Mouse (Mus musculus): Measurements from ENCODE around the gene Arhgap8.

DNA sequence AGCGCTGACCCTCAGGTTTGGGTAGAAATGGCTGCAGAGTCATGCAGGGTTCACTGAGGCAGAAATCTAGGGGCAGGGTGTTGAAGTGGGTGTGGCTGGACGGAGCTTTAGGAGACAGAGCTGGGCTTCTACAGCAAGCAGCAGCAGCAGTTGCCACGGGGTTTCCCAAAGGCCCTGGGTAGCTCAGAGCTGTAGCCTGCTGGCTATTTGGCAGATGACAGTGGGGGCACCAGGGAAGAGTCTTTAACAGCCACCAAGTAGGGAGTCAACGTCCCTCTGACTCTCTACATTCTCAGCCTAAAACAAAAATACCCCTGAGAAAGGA is 12.5 kb downstream of the Arhgap8 start:
- TF ChIP-seq POLR2A (IDR thresholded peaks at IDR 0.05; ENCODE audit: borderline replicate concordance, insufficient read depth, low read length) = no peak
- TF ChIP-seq CTCF (IDR thresholded peaks at IDR 0.05; ENCODE audit: borderline replicate concordance, insufficient read depth, low read depth, low read length) = no peak

Data from cerebellum, adult 2 months (tissue).